Mouse (Mus musculus): Measurements from ENCODE around the gene Olfr510.
"Not testable (repeated sequence)": the region's sequence is repeated elsewhere in the genome, so short reads cannot be mapped to it uniquely, and the experiment has no call there.

Olfr510 gene

GRCm38 (mm10) chr7:108666118-108666517 lies at the start of gene Olfr510:
Olfr510 (plus strand) TSS chr7:108666418.
- DNase-seq, result no peak

GRCm38 (mm10) chr7:108616781-108617180 lies 49.4 kb upstream of the Olfr510 start:
- not testable (repeated sequence) for DNase-seq

GRCm38 (mm10) chr7:108621514-108621913 lies 44.7 kb upstream of the Olfr510 start, which contains the start of gene Olfr507:
Olfr507 (plus strand) TSS chr7:108621814.
- no peak for DNase-seq

- no peak for DNase-seq
Observed at GRCm38 (mm10) chr7:108629694-108630093, 36.5 kb upstream of the Olfr510 start, which contains the start of gene Olfr508. Olfr508 (plus strand) TSS chr7:108629994.

GRCm38 (mm10) chr7:108651806-108652205 lies 14.4 kb upstream of the Olfr510 start, which contains the start of gene Olfr509:
Olfr509 (minus strand) TSS chr7:108651906.
- DNase-seq, result no peak

GRCm38 (mm10) chr7:108662419-108662818 lies 3.8 kb upstream of the Olfr510 start:
- DNase-seq, result no peak

GRCm38 (mm10) chr7:108671058-108671457 lies 4.8 kb downstream of the Olfr510 start:
- no peak for DNase-seq

GRCm38 (mm10) chr7:108678886-108679285 lies 12.7 kb downstream of the Olfr510 start:
- DNase-seq, result no peak

GRCm38 (mm10) chr7:108713020-108713419 lies 46.8 kb downstream of the Olfr510 start, which contains the start of gene Olfr512:
Olfr512 (plus strand) TSS chr7:108713320.
- no peak for DNase-seq
